Mouse (Mus musculus) MEL (cell line): ENCODE data around the gene App.

Experiments
- CHD1 ChIP-seq: IDR thresholded peaks from 2 replicates; pipeline ENCODE4 v1.6.1; 2012; ENCODE audit warnings: low read depth, mild to moderate bottlenecking, inconsistent platforms, low read length, improper control_type of control experiment
- CHD2 ChIP-seq: IDR thresholded peaks from 2 replicates; pipeline ENCODE4 v1.6.1; 2011; ENCODE audit warnings: low read length, improper control_type of control experiment
- CTCF ChIP-seq, 3 experiments: IDR thresholded peaks in 2 of 3; conservative IDR thresholded peaks in 1 of 3; 2 replicates each; pipeline ENCODE4 v1.5.1; 2011 to 2012; ENCODE audit warnings: low read length in 3 of 3, low read depth in 2 of 3, mild to moderate bottlenecking in 2 of 3, improper control_type of control experiment in 1 of 3, inconsistent platforms in 1 of 3, mixed read lengths in 1 of 3, moderate library complexity in 1 of 3; ENCODE audit not compliant: control insufficient read depth in 1 of 3, insufficient read depth in 1 of 3, poor library complexity in 1 of 3, severe bottlenecking in 1 of 3
- EP300 ChIP-seq, 2 experiments: IDR thresholded peaks; 2 replicates each; pipeline ENCODE4 v1.6.1; 2011; ENCODE audit warnings: improper control_type of control experiment in 2 of 2, low read length in 2 of 2, low read depth in 1 of 2, mild to moderate bottlenecking in 1 of 2
- ETS1 ChIP-seq: IDR thresholded peaks from 2 replicates; pipeline ENCODE4 v1.6.1; 2012; ENCODE audit warnings: low read depth, mild to moderate bottlenecking, inconsistent platforms, low read length, improper control_type of control experiment, moderate library complexity
- GABPA ChIP-seq: IDR thresholded peaks from 2 replicates; pipeline ENCODE4 v1.6.1; 2012; ENCODE audit warnings: low read depth, mild to moderate bottlenecking, inconsistent platforms, low read length, improper control_type of control experiment, moderate library complexity
- JUND ChIP-seq: IDR thresholded peaks from 2 replicates; pipeline ENCODE4 v1.6.1; 2011; ENCODE audit warnings: low read depth, mild to moderate bottlenecking, improper control_type of control experiment, low read length
- KAT2A ChIP-seq: conservative IDR thresholded peaks from 2 replicates; pipeline ENCODE4 v1.6.1; 2012; ENCODE audit warnings: low read depth, low read length, improper control_type of control experiment, inconsistent platforms
- MXI1 ChIP-seq: IDR thresholded peaks from 2 replicates; pipeline ENCODE4 v1.6.1; 2011; ENCODE audit warnings: mild to moderate bottlenecking, low read depth, low read length, improper control_type of control experiment
- POLR2A ChIP-seq, 2 experiments: IDR thresholded peaks; 2 replicates each; pipeline ENCODE4 v1.6.1; 2011 to 2012; ENCODE audit warnings: low read length in 2 of 2, mild to moderate bottlenecking in 2 of 2, control low read depth in 1 of 2, improper control_type of control experiment in 1 of 2, low read depth in 1 of 2, moderate library complexity in 1 of 2; ENCODE audit not compliant: control insufficient read depth in 1 of 2, insufficient read depth in 1 of 2, poor library complexity in 1 of 2
- USF1 ChIP-seq: IDR thresholded peaks from 2 replicates; pipeline ENCODE4 v1.6.1; 2014; ENCODE audit warnings: low read depth, mild to moderate bottlenecking, inconsistent platforms, low read length, improper control_type of control experiment, moderate library complexity
- ZKSCAN1 ChIP-seq: IDR thresholded peaks from 2 replicates; pipeline ENCODE4 v1.6.1; 2012; ENCODE audit warnings: low read depth, mild to moderate bottlenecking, inconsistent platforms, low read length, improper control_type of control experiment, moderate library complexity
- ZNF384 ChIP-seq: IDR thresholded peaks from 2 replicates; pipeline ENCODE4 v1.6.1; 2012; ENCODE audit warnings: low read depth, mild to moderate bottlenecking, inconsistent platforms, low read length, improper control_type of control experiment

- no peak for TF ChIP-seq CHD1
- TF ChIP-seq CTCF (IDR thresholded peaks at IDR 0.05 in 2 of 3, conservative IDR thresholded peaks at IDR 0.05 in 1 of 3; ENCODE audit: control insufficient read depth in 1 of 3, insufficient read depth in 1 of 3, low read depth in 2 of 3, low read length in 3 of 3, poor library complexity in 1 of 3, severe bottlenecking in 1 of 3) = no peak
- no peak for TF ChIP-seq ZKSCAN1
- TF ChIP-seq CHD2 = no peak
- TF ChIP-seq ETS1 = no peak
- no peak for TF ChIP-seq MXI1
- TF ChIP-seq KAT2A = no peak
- no peak for TF ChIP-seq ZNF384
- no peak for TF ChIP-seq POLR2A (IDR thresholded peaks at IDR 0.05; ENCODE audit: control insufficient read depth in 1 of 2, insufficient read depth in 1 of 2, low read depth in 1 of 2, low read length in 2 of 2, poor library complexity in 1 of 2)
- TF ChIP-seq EP300 (IDR thresholded peaks at IDR 0.05; ENCODE audit: low read depth in 1 of 2, low read length in 2 of 2) = no peak
- no peak for TF ChIP-seq USF1
- no peak for TF ChIP-seq GABPA
- no peak for TF ChIP-seq JUND
Measured at GRCm38 (mm10) chr16:85117541-85117940, 56.0 kb downstream of the App start.
